Mouse (Mus musculus) T-cell, adult 2 months (primary cell): ENCODE data around the gene Hif1an.

Experiments used
- DNase-seq: peaks from one replicate; pipeline ENCODE4 v3.0.0; 2022; ENCODE audit warnings: low spot score

Gene Hif1an

GRCm38 (mm10) chr19:44562652-44563206 lies at the start of gene Hif1an:
Gene Hif1an (plus strand): TSS chr19:44562850.
- peak; percentile 95 for DNase-seq

- no peak for DNase-seq
These were observed 49.4 kb upstream of the Hif1an start for GRCm38 (mm10) chr19:44513054-44513833.

GRCm38 (mm10) chr19:44513921-44514482 lies 48.6 kb upstream of the Hif1an start:
- DNase-seq = no peak

- DNase-seq = no peak
These were observed 47.9 kb upstream of the Hif1an start for GRCm38 (mm10) chr19:44514521-44515451.

- no peak for DNase-seq
These were observed 46.9 kb upstream of the Hif1an start for GRCm38 (mm10) chr19:44515769-44516168.

GRCm38 (mm10) chr19:44517996-44518768 lies 44.5 kb upstream of the Hif1an start:
- DNase-seq = no peak

DNA sequence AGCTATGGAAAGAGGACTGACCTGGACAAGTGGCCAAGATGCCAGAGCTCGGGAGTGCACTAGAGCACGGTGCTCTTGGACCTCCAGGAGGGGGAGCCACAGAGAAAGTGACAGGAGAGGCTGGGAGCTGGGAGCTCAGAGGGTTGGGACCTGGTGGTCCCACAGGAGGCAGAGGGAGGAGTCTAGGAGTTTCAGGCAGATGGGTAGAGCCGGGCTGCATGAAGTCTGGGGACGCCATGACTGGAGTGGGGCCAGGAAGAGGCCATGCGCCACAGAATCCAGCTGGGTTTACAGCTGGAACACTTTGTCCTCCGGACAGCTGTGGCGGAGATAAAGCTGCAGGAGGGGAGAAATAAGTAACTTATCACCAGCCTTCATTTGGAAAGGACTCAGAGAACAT lies 43.5 kb upstream of the Hif1an start:
- no peak for DNase-seq

DNA sequence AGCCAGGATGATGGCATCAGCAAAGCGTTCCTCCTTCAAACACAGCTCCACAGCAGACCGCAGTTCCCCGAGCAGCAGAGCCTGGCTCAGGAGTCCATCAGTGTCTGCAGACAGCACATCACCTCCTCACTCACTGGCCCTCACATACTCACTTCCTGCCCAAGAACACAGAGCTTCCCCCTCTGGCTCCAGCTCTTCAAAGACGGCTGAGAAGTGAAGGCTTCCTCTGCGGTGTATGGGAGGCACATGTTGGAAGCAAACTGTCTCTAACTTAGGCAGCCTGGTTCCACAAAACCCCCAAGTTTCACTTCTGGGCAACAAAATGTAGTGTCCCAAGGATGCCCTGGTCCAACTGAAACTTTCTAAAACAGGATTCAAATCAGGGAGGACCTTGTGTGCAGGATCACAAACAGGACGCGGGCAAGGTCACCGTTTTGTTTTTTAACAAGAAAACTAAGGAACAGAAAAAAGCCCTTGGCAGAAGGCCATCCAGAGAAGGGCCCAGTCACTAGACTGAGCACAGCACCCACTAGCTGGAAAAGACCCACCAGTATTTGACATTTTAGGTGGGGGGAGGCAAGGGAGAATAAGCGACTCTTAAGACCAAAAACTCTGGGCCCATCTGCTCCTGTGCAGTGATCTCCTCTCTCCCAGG lies 37.0 kb upstream of the Hif1an start:
- DNase-seq = no peak

GRCm38 (mm10) chr19:44530018-44530417 lies 32.6 kb upstream of the Hif1an start:
- no peak for DNase-seq

DNA sequence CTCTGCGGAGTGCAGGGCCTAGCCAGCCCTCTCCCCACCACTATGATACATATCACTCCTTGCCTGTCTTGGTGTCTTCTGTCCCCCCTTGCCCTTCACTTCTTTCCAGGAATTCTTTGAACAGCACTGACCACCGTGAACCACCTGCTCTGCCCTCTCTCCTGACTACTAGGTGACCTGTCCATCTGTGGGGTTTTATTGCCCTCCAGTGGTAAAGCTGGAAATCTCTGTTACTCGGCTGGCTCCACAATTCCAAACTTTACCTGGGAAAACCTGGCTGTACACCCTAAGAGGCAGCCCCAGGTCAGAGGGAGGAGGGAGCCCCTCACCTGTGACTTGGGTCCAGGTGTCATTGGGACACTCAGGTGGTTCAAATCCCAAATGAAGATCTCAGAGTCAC lies 27.3 kb upstream of the Hif1an start:
- DNase-seq = no peak

DNA sequence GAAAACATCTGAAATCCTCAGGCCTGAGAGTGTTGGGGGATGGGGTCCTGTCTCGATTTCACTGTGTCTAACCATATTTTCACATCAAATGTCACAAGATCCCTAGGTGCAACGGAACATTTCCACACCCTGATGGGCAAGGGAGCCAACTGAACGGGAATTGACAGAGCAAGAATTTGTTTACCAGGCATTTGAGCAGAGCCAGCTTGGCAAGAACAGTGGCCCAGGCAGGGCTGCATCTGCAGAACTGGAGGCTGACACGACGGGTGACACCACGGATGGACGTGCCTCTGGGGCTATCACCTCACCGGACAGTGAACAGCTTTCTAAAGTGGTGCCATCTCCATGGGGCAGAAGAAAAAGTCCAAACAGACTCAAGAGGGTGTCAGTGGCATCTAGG lies 25.2 kb upstream of the Hif1an start:
- DNase-seq = no peak

GRCm38 (mm10) chr19:44542694-44543178 lies 19.9 kb upstream of the Hif1an start:
- no peak for DNase-seq

DNA sequence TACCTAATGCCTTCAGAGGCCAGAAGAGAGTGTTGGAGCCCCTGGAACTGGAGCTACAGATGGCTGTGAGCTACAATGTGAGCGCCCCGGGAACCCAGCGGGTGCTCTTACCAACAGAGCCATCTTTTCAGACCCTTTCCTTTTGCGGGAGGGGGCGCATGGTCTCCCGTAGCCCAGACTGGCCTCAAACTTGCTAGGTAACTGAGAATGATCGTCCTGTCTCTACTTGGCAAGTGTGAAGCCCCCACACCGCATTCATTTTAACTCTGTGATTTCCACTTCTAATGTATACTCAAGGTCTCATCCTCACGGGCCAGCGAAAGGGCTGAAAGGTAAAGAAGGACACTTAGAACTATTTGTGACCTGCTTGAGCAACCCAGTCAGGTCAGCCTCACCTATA lies 18.3 kb upstream of the Hif1an start:
- DNase-seq = no peak

DNA sequence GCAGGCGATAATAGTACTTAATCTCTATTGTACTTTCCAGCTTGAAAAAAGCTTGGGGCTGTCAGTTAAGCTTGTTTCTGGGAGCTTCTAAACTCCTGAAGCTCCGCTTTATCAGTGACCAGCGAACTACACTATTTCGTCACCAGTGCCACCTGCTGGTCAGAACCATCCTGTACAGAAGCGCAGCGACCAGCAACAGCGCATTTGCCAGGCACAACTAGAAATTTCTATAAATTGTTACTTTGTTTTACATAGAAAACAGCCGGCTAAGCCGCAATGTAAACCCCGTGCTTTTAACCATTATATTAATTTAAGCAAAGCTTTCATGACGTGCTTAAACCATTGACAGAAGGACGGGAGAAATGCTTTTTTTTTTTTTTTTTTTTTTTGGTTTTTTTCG lies 17.9 kb upstream of the Hif1an start:
- DNase-seq = peak; percentile 46

DNA sequence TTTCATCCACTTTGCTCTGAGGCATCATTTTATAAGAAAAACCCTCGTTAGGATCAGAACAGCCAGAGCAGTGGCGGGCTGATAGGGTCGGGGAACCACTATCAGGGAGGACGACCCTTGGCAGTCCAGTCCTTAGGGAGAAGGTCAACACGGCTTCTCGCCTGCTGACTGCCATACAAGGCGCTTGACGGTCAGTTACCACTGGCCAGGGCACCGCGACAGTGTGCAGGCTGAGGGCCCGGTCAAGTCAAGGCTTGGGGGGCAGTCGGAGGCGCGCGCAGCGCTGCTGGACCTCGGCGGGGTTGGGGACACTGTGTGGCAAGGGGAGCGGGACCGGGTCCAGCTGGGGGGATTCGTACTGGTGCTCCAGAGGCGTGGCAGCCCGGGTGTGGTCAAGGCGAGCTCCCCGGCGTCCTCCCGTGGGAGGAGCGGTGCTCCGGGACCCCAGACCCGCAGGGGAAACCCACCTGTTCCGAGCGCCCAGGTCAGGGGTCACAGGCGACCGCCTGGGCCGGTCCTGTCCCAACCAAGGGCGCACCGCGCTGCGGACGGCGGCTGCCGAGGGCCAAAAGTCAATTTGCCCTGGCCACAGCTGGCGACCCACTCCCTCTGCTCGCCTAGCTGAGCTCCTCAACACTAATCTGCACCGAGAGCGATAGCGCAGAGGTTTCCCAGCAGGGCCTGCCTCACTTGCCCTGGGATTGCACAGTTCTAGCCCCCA lies 17.2 kb upstream of the Hif1an start, which contains the start of gene Sec31b:
Gene Sec31b, minus strand, starts transcription at position 544 of the 721 bp plus-strand sequence.
- DNase-seq = no peak

DNA sequence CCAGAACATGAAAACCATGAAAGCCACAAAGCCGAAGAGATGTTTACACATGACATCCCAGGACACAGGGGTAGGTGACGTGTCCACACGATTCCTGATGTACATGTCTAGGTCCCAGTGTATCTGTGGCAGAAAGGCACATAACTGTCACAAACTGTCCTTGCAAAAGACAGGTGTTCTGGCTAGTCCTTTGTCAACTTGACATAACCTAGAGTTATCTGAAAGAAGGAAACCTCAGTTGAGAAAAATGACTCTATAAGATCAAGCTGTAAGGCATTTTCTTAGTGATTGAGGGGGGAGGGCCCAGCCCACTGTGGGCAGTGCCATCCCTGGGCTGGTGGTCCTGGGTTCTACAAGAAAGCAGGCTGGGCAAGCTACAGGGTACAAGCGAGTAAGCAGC lies 9.9 kb upstream of the Hif1an start, which contains the start of gene Gm20538:
Gene Gm20538, minus strand, starts transcription at position 101 of the 400 bp plus-strand sequence.
- DNase-seq = no peak

- DNase-seq = no peak
These were observed 9.4 kb upstream of the Hif1an start for GRCm38 (mm10) chr19:44553286-44553685.

GRCm38 (mm10) chr19:44554490-44554860 lies 8.2 kb upstream of the Hif1an start:
- no peak for DNase-seq

- DNase-seq = peak; percentile 92
These were observed 7.6 kb upstream of the Hif1an start, which contains the start of gene Ndufb8 for GRCm38 (mm10) chr19:44554861-44555590. Gene Ndufb8 (minus strand): TSS chr19:44555440.
